Mouse (Mus musculus): ENCODE results near the gene 1700001L19Rik. TPM values are rescaled to one million over a fixed set of nuclear protein-coding genes. Genes with fewer than 3 reads are reported as not detected.

The 1700001L19Rik gene
- polyA plus RNA-seq, 2 experiments: not detected

DNA sequence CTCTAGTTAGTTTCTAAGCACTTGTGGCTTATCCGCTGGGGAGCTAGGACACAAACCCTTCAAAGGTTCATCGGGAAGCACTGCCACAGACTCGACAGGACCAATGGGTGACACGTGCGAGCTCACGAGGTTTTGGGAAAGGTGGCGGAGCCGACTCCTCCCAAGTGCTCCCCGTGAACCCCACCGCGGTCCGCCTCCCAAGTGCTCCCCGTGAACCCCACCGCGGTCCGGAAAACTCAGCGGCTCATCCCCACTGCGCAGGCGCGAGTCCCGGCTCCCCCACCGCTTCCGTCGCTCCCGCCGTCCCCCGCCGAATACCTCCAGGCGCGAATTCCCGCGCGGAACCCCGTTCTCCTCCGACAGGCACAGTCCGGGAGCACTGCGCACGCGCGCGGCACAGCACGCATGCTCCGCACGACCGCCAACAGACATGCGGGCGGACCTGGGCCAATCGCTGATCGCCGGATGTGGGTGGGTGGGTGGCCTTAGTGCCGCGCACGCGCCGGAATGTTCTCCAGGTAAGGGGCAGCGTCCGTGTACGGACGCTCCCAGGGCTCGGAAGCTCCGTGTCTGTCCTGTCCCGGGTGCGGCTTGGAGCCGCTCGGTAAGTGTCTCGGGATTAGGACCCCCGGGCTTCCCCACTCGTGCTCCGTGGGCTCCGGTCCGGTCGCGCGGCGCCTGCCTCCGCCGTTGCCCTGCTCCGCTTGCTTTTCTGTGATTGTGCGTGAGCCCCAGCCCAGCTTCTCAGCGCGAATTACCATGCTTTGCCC is 15.3 kb upstream of the 1700001L19Rik start, which contains the start of the genes Mtrr and Fastkd3:
TSS of gene Mtrr (minus strand) at position 403 of the 770 bp plus-strand sequence.
TSS of gene Fastkd3 (plus strand) at position 488 of the 770 bp plus-strand sequence.
- TF ChIP-seq CTCF (IDR thresholded peaks at IDR 0.05; ENCODE audit: low read depth) (no peak), EP300 (IDR thresholded peaks at IDR 0.05; ENCODE audit: low read depth) (peak; percentile 21; the same call in 1 of the 2 replicates)
- WGBS (ENCODE audit: insufficient replicate concordance): under 1% methylated on average over 78 of the region's 81 CpGs
- Histone ChIP-seq H3K9me3 (ENCODE audit: control insufficient read depth, low read length) (no peaks in the 10 kb centered on the region), H3K36me3 (replicated peaks; ENCODE audit: control insufficient read depth, insufficient read depth, low read depth) (peaks cover 21% of the 10 kb centered on the region), H3K9ac (replicated peaks) (peak within 1 kb of the TSS; percentile 79), H3K4me3 (ENCODE audit: insufficient read depth in 1 of 2, low read depth in 2 of 2, low read length in 2 of 2) (peak within 1 kb of the TSS; percentile 79 to 86), H3K27me3 (ENCODE audit: control insufficient read depth, insufficient read depth, low read length) (no peaks in the 10 kb centered on the region), H3K4me2 (ENCODE audit: low read depth) (peak within 1 kb of the TSS; percentile 87), H3K27ac (peak within 1 kb of the TSS; percentile 46), H3K4me1 (replicated peaks; ENCODE audit: control insufficient read depth in 2 of 2, insufficient read depth in 2 of 2, low read length in 1 of 2) (peaks cover 6 to 7% of the 10 kb centered on the region in 2 experiments; a peak in 3 of 4 replicates)
- ATAC-seq (ENCODE audit: insufficient read depth) (peak; percentile 100), DNase-seq (ENCODE audit: low read depth in 3 of 3, low spot score in 3 of 3) (peak; percentile 80 to 81 (median 81))

GRCm38 (mm10) chr13:68582517-68582780 is 14.8 kb upstream of the 1700001L19Rik start:
- no peaks in the 10 kb centered on the region for H3K27me3 ChIP-seq (ENCODE audit: control insufficient read depth, insufficient read depth, low read length)
- peaks cover 6 to 7% of the 10 kb centered on the region in 2 experiments; a peak in 3 of 4 replicates for H3K4me1 ChIP-seq (replicated peaks; ENCODE audit: control insufficient read depth in 2 of 2, insufficient read depth in 2 of 2, low read length in 1 of 2)
- no peaks in the 10 kb centered on the region for H3K9me3 ChIP-seq (ENCODE audit: control insufficient read depth, low read length)
- peak overlapping the region; percentile 87 for H3K4me2 ChIP-seq (ENCODE audit: low read depth)
- ATAC-seq (ENCODE audit: insufficient read depth): no peak
- no peak for DNase-seq (ENCODE audit: low read depth in 3 of 3, low spot score in 3 of 3)
- H3K27ac ChIP-seq: no peak overlapping the region
- H3K4me3 ChIP-seq (ENCODE audit: insufficient read depth in 1 of 2, low read depth in 2 of 2, low read length in 2 of 2): peak overlapping the region; percentile 79 to 86
- WGBS (ENCODE audit: insufficient replicate concordance): 0% methylated on average over 11 of the region's 11 CpGs
- H3K36me3 ChIP-seq (replicated peaks; ENCODE audit: control insufficient read depth, insufficient read depth, low read depth): peaks cover 18% of the 10 kb centered on the region
- TF ChIP-seq CTCF (IDR thresholded peaks at IDR 0.05; ENCODE audit: low read depth) (no peak), EP300 (IDR thresholded peaks at IDR 0.05; ENCODE audit: low read depth) (no peak)
- peak overlapping the region; percentile 79 for H3K9ac ChIP-seq (replicated peaks)

DNA sequence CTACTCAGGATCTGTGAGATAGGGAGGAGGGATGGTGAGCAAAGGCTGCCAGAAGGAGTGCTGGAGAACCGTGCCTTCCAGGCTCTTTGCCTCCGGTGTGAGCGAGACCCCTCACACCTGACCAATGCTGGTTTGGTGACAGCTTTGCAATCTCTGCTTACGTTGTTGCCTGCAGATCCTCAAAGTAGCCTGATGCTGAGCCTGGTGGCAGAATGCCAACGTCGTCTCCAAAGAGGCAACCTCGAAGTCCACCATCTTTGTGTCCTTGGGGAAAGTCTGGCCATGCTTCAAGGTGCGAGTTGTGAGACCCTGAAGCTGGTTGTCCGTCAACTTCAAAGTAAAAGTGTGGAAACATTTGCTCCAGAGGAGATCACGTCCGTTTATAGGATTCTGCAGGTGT is 13.3 kb upstream of the 1700001L19Rik start:
- no peak for ATAC-seq (ENCODE audit: insufficient read depth)
- H3K4me2 ChIP-seq (ENCODE audit: low read depth): no peak overlapping the region
- DNase-seq (ENCODE audit: low read depth in 3 of 3, low spot score in 3 of 3): no peak
- H3K9me3 ChIP-seq (ENCODE audit: control insufficient read depth, low read length): no peaks in the 10 kb centered on the region
- H3K9ac ChIP-seq (replicated peaks): no peak overlapping the region
- 87% methylated on average over 11 of the region's 11 CpGs for WGBS (ENCODE audit: insufficient replicate concordance)
- no peak overlapping the region for H3K27ac ChIP-seq
- TF ChIP-seq EP300 (IDR thresholded peaks at IDR 0.05; ENCODE audit: low read depth): no peak
- TF ChIP-seq CTCF (IDR thresholded peaks at IDR 0.05; ENCODE audit: low read depth): no peak
- no peak overlapping the region for H3K4me3 ChIP-seq (ENCODE audit: insufficient read depth in 1 of 2, low read depth in 2 of 2, low read length in 2 of 2)
- no peaks in the 10 kb centered on the region for H3K27me3 ChIP-seq (ENCODE audit: control insufficient read depth, insufficient read depth, low read length)
- peaks cover 29% of the 10 kb centered on the region for H3K36me3 ChIP-seq (replicated peaks; ENCODE audit: control insufficient read depth, insufficient read depth, low read depth)
- peaks cover 6 to 7% of the 10 kb centered on the region in 2 experiments; a peak in 3 of 4 replicates for H3K4me1 ChIP-seq (replicated peaks; ENCODE audit: control insufficient read depth in 2 of 2, insufficient read depth in 2 of 2, low read length in 1 of 2)

DNA sequence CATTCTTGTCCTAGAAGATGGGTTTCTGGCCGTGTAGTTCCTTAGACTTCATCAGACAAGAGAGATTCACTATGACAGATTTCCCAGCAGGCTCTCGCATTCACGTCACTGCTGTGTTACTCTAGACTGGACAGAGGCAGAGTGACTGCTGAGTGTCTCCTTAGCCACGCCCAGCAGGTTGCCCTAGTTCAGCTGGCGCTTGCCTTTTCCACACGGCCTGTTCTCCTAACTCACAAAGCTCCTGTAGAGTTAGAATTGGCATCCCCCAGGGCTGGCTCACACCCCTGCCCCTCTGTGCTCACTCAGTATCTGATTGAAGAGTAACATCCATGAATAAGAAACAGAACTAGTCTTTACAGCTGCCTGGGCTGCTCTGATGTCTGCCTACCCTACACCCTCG is 11.8 kb upstream of the 1700001L19Rik start:
- no peak overlapping the region for H3K4me2 ChIP-seq (ENCODE audit: low read depth)
- peaks cover 6 to 7% of the 10 kb centered on the region in 2 experiments; a peak in 3 of 4 replicates for H3K4me1 ChIP-seq (replicated peaks; ENCODE audit: control insufficient read depth in 2 of 2, insufficient read depth in 2 of 2, low read length in 1 of 2)
- no peak overlapping the region for H3K9ac ChIP-seq (replicated peaks)
- DNase-seq (ENCODE audit: low read depth in 3 of 3, low spot score in 3 of 3): no peak
- 76% methylated on average over 7 of the region's 7 CpGs for WGBS (ENCODE audit: insufficient replicate concordance)
- H3K9me3 ChIP-seq (ENCODE audit: control insufficient read depth, low read length): no peaks in the 10 kb centered on the region
- H3K27ac ChIP-seq: no peak overlapping the region
- H3K36me3 ChIP-seq (replicated peaks; ENCODE audit: control insufficient read depth, insufficient read depth, low read depth): peaks cover 40% of the 10 kb centered on the region
- H3K27me3 ChIP-seq (ENCODE audit: control insufficient read depth, insufficient read depth, low read length): no peaks in the 10 kb centered on the region
- TF ChIP-seq EP300 (IDR thresholded peaks at IDR 0.05; ENCODE audit: low read depth) (no peak), CTCF (IDR thresholded peaks at IDR 0.05; ENCODE audit: low read depth) (no peak)
- H3K4me3 ChIP-seq (ENCODE audit: insufficient read depth in 1 of 2, low read depth in 2 of 2, low read length in 2 of 2): no peak overlapping the region
- no peak for ATAC-seq (ENCODE audit: insufficient read depth)

GRCm38 (mm10) chr13:68588352-68588751 is 8.9 kb upstream of the 1700001L19Rik start:
- Histone ChIP-seq H3K9ac (replicated peaks) (no peak overlapping the region), H3K27me3 (ENCODE audit: control insufficient read depth, insufficient read depth, low read length) (no peaks in the 10 kb centered on the region), H3K4me2 (ENCODE audit: low read depth) (no peak overlapping the region), H3K27ac (no peak overlapping the region), H3K36me3 (replicated peaks; ENCODE audit: control insufficient read depth, insufficient read depth, low read depth) (peaks cover 43% of the 10 kb centered on the region), H3K9me3 (ENCODE audit: control insufficient read depth, low read length) (no peaks in the 10 kb centered on the region), H3K4me1 (replicated peaks; ENCODE audit: control insufficient read depth in 2 of 2, insufficient read depth in 2 of 2, low read length in 1 of 2) (no peaks in the 10 kb centered on the region), H3K4me3 (ENCODE audit: insufficient read depth in 1 of 2, low read depth in 2 of 2, low read length in 2 of 2) (no peak overlapping the region)
- TF ChIP-seq EP300 (IDR thresholded peaks at IDR 0.05; ENCODE audit: low read depth) (no peak), CTCF (IDR thresholded peaks at IDR 0.05; ENCODE audit: low read depth) (no peak)
- no peak for ATAC-seq (ENCODE audit: insufficient read depth)
- no peak for DNase-seq (ENCODE audit: low read depth in 3 of 3, low spot score in 3 of 3)
